Mouse (Mus musculus): ENCODE measurements at regions not wholly inside any gene's neighbourhood (a gene's known extent, or its start where the extent isn't known, plus 50 kb on each side); places are given as distances from the start of the nearest gene placed in this dataset.

GRCm38 (mm10) chr13:93992961-93993360, 64.6 kb upstream of the Lhfpl2 start:
- no peak for DNase-seq (ENCODE audit: low read depth, low spot score)

DNA sequence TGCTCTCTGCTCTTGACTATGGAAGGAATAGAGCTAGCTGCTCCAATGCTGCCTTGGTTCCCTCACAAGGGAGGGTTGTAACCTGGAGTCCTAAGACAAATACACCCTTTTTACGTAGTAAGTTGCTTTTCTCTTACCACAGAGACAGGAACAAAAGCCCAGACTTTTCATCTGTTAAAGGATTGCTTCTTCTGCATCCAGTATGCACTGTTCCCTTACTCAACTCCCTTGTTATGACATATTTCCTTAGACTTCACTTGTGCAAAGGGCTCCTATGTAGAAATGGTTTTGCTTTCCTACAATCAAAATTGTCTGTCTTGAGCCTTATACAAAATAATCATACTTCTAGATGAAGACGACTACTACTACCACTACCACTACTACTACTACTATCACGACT, 62.2 kb upstream of the Lhfpl2 start:
- no peak for DNase-seq (ENCODE audit: low read depth, low spot score)

DNA sequence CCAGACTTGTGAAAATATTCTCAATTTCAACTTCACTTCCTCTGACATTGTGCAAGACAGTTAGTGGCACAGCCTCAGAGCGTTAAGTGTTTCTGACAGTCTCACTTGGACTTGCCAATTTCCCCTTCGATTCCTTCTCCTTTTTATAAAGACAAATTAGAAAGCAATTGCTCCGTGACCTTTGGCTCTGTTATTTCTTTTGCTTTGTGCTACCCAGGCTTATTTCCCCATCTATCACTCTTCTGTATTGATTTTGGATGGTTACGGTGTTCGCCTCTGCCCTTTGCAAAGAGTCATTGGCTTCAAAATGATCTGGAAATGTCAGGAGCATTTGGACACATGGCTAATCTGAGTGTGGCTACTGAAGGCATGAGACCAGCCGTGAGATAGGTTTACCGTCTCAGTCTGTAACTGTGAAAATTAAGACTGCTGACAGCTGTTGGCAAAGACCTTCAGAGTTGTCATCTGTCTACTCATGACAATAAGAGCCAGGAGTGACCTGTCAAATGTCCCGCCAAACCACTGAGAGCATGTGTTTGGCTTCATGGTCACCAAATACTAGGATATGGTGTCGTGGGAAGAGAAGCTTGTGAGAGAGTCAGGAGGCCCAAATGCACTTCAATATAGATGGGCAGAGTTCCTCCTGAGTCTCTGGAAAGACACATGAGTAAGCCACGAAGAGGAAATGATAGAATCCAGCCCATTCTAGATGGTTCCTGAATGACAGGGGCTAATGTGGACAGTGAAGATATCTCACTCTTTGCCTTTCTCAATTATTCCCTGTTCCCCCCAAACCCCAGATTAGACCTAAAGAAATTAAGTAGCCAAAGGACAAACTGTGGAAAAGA, 60.8 kb upstream of the Lhfpl2 start:
- peak; percentile 34 for DNase-seq (ENCODE audit: low read depth, low spot score)

GRCm38 (mm10) chr13:93997981-93998380, 59.6 kb upstream of the Lhfpl2 start:
- no peak for DNase-seq (ENCODE audit: low read depth, low spot score)

DNA sequence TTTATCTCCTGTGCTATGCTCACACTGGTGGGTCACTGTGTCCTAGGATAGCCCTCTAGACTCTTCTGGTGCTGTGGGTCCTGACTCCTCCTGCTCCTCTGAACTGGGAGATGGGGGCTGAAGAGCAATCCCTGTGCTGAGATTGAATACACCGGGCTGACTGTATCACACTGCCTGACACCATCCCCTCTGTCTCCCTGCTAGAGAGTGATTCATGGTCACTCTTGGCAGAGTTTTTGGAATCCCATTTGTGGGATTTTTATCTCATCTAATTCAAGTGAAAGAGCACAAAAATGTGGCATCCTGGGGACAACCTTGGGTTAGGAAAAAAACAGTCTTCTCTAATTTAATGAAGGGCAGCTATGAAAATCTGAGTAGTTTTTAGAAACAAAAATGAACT, 59.2 kb upstream of the Lhfpl2 start:
- DNase-seq (ENCODE audit: low read depth, low spot score) = no peak

DNA sequence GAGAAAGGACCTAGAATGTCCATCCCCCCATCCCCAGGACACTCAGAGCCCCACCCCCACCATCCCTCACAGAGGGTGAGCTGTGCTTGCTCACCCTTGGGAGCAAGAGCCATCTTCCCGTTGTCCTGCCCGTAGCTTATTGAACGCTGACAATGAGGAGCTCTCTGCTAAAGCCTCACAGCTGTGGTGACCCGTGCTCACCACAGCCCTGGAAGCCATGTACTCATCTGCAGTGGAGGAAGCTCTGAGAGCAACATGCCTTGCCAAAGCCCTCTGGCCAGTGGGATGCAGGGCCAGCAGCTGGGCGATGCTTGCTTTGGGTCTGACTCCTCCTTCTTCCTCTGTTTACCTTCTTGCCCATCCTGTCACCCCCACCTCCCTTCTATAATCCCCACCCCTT, 53.8 kb upstream of the Lhfpl2 start:
- DNase-seq (ENCODE audit: low read depth, low spot score) = no peak

GRCm38 (mm10) chr13:94004417-94004816, 53.2 kb upstream of the Lhfpl2 start:
- DNase-seq (ENCODE audit: low read depth, low spot score) = no peak

- DNase-seq (ENCODE audit: low read depth, low spot score) = no peak
These were observed 51.7 kb upstream of the Lhfpl2 start for GRCm38 (mm10) chr13:94005880-94006279.
